Mouse (Mus musculus): Measurements from ENCODE around the gene Plekhg6.

Plekhg6 gene

DNA sequence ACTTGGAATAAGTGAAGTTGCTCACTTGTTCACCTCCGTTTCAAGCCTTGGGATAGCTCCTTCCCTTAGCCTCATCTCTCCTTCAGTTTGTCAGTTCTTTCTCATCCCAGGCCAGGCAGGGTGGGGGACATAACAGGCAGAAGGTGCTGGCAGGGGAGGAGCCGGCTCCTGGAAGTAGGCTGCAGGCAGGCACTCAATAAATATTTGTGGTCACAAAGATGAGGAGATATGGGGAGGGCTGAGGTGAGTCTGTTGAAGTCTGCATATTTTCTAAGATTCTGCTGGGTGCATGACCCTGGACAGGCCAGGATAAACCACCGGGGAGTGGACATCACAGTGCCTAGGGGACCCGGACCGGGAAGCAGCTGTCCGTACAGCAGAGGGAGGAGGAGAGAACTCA lies 57.0 kb downstream of the Plekhg6 start:
- DNase-seq, result no peak

- no peak for DNase-seq
Measured at GRCm38 (mm10) chr6:125322794-125323193, 57.8 kb downstream of the Plekhg6 start.

DNA sequence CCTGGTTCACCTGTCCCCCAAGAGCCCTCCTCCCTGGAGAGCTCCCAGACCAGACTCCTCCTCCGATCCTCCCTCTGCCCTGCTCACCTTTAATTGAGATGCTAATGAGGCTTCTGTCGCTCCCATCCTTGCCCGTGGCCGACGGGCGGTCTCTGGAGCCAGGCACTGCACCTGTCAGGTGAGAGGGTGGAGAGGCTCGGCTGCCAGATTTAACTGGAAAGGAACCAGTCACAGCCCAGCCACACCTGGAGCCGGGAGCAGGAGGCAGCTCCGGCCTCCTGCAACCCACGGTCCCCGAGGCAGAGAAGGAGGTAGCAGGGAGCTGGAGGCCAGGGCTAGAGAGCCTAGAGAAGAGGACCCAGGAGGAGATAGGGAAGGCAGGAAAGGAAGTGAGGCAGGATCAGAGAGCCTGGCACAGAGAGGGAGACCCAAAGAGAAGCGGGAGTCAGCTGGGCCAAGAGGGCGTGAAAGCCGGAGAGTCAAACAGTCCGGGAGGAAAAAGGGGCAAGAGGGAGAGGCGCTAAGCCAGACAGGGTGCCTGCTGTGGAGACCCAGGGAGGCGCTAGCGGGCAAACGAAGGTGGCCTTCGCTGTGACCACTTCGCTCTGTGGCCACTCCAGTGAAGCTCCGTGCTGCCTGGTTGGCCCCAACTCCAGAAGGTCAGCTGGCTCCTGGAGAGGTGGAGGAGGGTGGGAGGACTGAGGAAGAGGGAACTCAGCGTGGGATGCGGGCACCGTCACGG lies 59.3 kb downstream of the Plekhg6 start:
- no peak for DNase-seq

DNA sequence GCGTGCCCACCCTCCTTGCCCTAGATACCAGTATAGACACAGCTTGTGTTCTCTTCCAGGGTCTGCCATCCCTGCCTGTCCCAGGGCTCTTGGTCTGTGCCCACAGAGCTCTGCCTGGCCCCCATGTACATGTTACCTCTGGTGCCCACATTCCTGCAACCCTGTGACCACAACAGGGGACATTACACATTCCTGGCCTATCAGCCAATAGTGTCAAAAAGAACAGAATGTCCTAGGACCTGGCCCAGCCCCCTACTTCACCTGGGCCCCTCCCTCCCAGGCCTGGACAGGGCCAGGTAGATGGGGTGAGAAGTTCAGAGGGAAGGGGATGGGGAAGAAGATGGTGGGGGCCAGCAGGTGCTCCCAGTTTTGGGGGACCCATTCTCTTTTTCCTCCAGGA lies 60.3 kb downstream of the Plekhg6 start, which contains the start of gene Scnn1a:
Scnn1a (plus strand) TSS at position 337 of the 400 bp plus-strand sequence.
- DNase-seq, result no peak

- no peak for DNase-seq
Measured at GRCm38 (mm10) chr6:125319919-125320296, 60.7 kb downstream of the Plekhg6 start.

DNA sequence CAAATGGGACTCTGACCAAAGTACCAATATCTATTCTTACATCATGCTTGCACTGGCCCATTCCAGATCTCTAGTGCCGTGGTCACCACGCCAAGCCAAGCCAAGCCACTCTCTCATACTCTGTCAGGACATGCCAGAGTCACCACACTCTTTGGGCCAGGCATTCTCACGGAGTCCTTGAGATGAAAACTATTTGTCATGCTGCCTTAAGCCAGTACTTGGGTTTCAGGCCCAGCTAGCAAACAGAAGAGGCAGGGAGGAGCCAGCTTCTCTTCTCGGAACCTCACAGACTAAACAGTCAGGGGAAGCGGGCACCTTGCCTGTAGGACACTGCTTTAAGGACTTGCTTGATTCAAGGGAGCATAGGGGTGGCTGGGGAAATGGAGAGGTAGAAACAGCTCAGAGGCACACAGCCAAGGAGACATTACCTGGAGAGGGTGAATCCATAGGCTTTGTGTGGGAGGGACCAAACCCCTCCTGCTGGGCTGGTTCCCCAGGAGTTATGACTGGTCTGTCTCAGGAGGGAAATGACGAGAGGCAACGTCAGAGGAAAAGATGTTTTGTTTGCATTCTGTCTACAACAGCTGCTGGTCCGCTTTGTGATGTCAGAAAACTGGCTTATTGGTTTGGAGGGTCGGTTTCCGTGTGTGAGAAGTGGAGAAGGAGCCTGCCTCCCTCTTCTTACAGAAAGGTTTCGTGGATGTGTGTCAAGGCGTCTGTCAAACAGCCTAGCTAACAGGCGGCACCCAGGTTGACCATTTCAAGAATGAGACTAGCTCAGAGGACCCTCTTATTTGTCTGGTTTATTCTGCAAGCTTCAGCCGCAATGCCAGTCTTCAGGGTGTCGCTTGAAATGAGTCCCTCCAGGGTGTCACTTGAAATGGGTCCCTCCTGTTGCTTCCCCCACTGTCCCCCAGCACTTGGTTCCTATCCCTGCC lies 61.3 kb downstream of the Plekhg6 start:
- no peak for DNase-seq

GRCm38 (mm10) chr6:125317077-125317476 lies 63.5 kb downstream of the Plekhg6 start:
- DNase-seq, result no peak

GRCm38 (mm10) chr6:125314746-125315145 lies 65.8 kb downstream of the Plekhg6 start:
- DNase-seq, result no peak

- no peak for DNase-seq
Measured at GRCm38 (mm10) chr6:125314231-125314563, 66.4 kb downstream of the Plekhg6 start.

GRCm38 (mm10) chr6:125313546-125314230 lies 66.9 kb downstream of the Plekhg6 start, which contains the start of gene Ltbr:
Gene Ltbr, minus strand, starts transcription at chr6:125313885.
- DNase-seq, result peak; percentile 30 to 31
